Mouse (Mus musculus) lung, adult 18-20 months (tissue): ENCODE measurements at regions not wholly inside any gene's neighbourhood (a gene's known extent, or its start where the extent isn't known, plus 50 kb on each side); places are given as distances from the start of the nearest gene placed in this dataset.
A peak's percentile ranks its signal among the peaks of the same experiment; 100 is the strongest.

Source experiments
- DNase-seq, 2 experiments: peaks; one replicate each; pipeline ENCODE4 v3.0.0; 2022; ENCODE audit warnings: mixed read lengths in 2 of 2

DNA sequence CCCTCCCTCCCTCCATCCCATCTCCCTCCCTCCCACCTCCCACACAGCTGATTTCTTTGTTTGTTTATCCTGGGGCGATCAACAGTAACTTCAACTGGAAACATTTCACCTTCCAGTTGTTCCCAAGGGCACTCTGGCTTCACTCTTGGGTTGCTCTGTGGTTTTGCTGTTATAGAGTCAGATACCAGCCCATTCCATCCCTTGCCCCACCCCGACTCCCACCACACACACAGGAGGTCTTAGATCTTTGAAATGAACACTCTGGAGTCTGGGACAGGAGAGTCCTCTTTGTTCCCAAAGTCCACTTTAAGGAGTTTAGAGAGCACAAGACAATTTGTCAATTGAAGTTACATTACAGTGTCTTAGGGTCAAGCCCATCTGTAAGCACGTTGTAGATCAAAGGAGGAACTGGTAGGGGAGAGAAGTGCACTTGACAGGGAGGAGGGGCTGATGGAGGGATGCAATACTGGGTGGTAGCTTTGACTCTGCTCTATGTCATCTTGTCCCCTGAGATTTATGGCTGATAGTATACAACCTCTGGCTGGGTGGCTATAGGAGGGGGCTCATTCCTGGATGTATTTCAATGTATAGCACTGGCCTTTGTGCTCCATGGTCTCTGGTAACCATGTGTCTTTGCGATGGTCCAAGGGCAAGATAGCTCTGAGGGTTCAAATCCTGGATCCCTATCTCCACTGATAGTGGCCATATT, 313.9 kb downstream of the Glrx3 start:
- DNase-seq, result no peak

DNA sequence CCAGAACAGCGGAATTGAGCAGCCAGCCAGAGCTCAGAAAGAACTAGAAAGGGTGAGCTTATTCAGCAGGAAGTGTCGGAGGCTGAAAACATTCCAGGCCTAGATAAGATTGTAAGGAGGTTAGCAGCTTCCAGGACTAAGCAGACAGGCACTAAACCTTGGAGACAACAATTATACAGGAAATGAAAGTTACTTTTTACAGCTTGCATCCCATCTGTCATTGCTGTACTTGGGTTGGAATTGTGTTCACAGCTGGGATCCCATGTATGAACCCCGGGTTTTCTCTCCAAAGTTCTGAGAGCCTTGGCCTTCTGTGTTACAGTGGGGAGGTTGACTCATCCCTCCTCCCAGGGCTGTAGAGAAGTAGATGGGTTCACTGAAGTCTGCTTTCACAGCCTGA, 328.5 kb downstream of the Glrx3 start:
- DNase-seq, result no peak

DNA sequence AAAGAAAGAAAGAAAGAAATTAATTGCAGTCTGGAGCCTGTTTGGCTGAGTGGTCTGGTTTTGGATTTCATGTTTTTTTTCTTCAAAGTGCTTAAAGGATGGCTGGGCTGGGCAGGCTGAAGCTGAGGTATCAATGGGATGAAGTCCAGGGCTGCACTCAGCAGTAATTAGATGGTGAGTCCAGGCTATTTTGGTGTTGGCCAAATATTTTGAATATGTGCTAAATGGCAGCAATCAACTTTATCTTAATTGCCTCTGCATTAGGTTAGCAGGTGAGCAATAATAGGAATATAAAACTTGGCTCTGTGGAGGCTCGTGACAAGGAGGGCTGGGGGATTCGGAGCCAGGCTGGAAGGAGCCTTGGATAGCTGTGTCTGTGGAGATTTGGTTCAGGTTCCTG, 329.3 kb downstream of the Glrx3 start:
- no peak for DNase-seq

DNA sequence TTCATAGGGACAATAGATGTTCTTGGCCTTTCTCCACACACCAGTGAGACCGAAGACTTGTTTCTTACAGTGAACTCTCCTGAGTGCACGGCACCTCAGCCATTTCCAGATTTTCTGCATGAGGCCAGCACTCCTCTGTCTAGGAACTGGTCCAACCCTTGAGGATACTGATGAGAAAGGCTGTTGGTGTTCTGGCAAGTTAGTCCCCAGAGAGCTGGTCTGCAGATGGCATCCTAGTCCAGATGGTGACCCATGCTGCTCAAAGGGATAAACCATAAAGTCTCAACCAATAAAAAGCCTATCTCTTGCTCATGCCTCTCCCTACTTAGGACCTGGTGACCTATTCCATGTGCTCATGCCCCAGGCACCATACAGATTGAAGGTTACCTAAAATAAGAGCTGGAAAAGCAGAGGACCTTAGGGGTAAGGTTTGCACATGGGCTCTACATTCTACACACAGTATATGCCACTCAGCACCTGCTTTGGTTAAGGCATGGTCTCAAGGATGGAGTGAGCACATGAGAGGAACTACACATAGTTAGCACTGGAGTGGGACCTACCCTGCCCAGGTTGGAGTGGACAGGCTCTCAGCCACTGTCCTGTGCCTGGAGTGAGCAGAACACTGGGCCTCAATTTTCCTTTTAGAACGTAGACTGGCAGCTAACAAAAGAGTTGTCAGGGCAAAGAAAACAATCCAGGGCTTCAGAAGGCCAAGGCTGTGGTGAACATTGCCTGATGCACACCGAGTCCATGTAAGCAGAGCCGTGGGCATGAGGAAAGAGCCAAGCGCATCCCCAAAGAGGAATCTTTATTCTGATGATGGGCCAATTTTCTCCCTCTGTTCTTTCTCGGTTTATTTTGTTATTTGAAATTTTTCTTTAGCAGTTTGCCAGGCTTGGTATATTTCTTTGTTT, 335.9 kb downstream of the Glrx3 start:
- DNase-seq, result no peak

DNA sequence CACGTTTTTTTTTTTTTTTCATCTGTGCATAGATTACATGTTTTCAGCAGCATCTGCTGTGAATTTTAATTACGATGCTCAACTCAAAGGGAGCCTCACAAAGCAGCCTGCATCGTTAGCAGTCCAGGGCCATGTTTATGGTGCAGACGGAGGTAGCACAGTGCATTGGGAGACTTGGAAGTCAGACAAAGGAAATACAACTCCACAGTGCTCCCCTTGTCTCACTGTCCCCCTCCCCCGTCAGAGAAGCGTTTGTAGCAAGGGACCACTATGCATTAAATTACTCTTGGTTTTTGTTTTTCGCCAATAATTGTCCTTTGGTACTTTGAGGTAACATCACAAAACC, 336.5 kb downstream of the Glrx3 start:
- no peak for DNase-seq

DNA sequence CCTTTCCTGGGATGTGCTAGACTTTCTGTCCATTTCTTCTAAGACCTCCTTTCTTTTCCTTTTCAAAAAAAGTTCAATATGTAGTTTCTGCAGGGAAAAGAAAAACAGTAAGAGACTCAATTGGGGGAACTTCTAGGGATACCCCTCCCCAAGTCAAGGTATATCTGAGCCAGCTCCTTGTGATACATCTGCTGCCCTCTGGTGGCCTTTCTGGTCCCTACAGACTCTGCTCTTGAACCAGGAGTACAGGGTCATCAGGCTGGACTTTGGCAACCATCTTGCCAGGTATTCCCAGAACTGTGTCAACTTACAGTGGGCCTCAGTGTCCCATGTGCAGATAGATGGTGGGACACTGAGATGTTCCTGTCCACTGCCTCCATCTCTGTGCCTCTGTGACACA, 346.5 kb downstream of the Glrx3 start:
- peak; percentile 6 to 8 for DNase-seq

DNA sequence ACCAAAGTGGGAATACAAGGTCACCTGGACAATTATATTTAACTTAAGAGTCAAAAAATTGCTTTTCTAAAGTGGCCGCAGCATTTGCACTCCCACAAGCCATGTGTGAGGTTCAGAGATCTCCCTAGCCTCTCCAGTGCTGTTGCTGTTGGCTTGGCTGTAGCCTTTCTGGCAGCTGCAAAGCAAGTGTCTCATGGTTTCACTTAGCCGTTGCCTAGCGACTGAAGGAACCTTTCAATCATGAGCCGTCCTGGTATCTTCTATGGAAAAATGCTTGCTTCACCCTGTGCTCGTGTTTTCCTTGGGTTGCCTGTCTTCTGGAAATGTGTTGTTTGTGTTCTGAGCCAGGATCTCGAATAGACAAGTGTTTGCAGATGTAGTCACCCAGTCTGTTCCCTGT, 367.9 kb downstream of the Glrx3 start:
- DNase-seq, result peak; percentile 1 to 9

DNA sequence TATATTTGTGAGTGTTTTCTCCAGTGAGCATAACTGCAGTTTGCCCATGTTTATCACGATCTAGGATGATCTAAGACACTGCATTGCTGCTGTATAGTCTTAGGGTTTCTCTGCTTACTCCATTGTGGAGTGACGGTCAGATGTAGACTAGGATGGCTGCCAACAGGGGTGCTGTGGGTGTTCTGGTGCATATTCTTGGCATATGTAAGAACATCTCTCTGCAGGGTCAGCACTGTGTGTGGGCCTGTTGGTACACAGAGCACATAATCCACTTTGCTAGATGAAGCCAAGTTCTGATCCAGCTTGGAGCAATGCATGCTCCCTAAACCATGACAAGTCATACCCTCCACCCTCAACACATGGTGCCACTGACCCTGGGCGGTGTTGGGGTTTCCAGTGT, 375.4 kb downstream of the Glrx3 start:
- DNase-seq, result no peak

DNA sequence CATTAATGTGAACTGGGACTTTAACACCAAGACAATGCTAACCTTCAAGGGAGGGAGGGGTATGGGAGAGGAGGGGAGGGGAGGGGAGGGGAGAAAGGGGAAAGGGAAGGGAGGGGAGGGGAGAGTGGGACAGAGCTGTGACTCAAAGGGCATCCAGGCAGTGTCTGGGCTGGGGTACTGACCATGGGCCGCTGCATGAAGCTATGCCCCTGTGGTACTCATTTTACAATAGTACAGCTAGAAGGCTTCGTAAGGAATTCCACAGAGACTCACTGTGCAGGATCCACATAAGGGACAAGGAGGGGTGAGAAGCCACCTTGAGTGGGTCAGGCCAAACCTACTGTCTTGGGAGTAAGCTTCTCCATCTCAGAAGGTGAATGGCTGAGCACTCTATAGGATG, 403.1 kb downstream of the Glrx3 start:
- DNase-seq, result no peak

DNA sequence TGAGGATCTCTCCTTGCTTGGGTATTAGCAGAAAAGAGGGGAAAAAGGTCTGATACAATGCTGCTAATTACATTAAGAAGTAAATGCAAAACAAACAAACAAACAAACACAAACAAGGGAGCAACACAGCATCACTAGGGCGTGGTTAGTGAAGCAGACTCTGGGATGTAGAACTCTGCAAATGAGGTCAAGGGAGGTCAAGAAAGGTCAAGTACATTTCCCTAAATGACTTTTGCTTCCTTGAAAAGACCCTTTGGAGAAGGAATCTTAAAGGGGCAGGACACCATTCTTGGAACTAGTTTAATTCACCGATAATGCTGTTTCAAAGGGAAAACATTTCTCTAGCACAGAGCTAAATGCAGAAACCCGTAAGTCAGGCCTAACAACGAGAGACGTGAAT, 403.6 kb downstream of the Glrx3 start:
- no peak for DNase-seq

DNA sequence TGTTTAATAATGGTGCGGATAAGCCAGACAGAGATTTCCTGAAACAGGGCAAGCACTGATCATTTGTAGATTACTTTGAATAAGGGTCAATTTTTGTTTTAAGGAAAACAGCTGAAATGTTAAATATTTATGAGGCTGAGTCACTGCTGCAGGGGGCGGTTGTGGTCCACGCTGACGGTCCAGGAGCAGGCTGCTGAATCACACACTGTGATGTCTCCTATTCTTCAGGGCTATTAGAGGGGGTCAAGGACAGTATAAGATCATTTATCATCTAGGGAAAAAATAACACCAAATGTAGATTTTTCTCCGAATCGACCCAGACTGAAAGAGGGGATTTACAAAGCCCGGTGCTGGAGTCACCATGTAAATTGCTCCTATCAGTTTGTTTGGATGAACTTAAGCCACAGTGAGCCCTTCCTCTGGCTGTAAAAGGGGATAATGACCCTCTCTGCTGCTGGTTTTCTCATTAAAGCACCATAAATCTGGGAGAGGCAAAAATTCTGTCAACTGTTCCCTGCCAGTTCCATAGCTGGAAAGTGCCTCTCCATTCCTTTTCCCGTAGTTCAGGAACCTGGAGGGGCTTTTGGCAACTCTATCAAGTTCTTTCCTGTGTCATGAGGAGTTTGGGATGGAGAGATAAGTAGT, 404.2 kb downstream of the Glrx3 start:
- DNase-seq, result no peak

DNA sequence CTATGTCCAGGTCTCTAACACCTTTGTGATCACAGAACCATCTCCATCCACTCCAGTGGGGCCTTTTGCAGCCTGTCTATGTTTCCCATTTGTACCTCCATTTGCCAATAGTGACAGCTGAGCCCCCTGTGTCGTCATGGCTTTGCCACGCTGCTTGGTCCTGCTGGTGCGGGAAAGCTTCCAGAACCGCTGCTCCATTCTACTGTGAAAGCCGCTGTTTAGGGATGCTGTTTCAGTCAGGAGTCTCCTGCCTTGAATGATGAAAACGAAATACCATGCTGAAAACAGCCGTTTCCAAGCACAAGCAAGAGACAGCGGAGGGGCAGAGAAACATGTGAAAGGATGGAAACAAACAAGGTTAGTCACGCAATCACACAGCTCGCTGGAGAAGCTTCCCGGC, 410.4 kb downstream of the Glrx3 start:
- DNase-seq, result no peak

DNA sequence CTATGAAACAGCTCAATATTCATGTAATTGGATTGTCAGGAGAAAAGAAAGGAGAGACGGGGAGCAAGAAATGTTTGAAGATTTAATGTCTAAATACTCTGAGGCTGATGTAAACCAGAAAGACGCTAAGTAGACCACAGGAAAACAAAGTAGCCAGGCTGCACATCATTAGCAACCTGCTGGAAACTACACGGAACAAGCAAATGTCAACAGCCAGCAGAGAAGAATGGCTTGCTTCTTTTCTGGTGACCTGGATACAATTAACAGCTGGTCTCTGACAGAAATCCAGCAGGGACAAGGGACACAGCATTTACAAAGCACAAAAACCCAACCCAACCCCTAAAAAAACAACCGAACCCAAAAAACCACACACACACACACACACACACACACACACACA, 413.6 kb downstream of the Glrx3 start:
- no peak for DNase-seq

DNA sequence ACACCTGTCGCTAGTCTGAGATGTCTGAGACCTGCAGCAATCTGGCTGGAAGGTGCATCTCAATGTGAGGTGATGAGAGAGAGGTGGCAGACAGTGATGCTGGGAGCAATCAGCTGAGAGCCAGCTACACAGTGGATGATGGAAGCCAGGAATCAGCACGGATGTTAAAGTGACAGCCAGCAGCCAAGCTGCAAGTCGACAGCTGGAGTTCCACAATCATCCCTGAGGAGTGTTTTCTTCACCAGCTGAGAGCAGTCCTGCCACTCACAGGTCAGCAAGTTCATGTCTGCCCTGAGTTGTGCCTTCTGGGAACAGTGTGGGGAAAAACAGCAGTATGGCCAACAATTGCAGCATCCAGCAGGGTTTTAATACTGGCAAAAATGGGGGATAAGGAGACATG, 422.3 kb downstream of the Glrx3 start:
- DNase-seq, result peak in 1 of 2 experiments; percentile 2

DNA sequence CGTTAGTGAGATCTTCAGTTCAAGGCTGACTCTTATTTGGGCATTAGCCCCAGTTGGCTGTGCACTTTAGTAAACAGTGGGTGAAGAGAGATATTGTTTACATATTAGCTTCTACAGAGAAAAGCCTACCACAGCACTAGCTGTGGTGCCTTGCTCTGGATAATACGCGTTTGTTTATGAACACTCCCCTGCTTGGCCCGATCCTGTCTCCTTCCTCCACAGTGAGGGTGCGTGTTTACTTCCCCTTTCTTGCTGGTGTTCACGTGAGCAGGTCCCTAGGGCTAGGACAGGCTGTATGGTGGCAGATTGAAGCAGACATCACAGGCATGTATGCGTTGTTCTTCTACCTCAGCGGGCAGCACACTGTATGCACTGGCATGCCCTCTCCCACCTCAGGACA, 423.1 kb downstream of the Glrx3 start:
- DNase-seq, result no peak

DNA sequence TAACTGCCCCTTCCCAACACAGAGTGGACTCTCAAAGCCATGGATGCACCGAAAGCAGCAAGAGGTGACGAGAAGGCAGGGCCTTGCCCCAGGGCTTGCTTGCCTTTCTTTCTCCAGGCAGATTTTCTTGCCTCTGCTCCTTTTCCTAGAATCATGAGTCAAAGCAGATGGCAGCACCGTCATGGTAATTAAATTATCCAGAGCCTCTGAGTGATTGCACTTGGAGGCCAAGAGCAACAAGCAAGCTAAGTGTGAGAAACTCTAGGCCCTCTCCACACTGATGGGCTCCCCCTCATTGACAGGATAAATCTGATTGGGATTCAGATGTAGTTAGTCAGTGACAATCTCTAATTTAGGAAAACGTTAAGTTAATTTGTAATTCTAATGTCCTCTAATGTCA, 427.5 kb downstream of the Glrx3 start:
- no peak for DNase-seq

DNA sequence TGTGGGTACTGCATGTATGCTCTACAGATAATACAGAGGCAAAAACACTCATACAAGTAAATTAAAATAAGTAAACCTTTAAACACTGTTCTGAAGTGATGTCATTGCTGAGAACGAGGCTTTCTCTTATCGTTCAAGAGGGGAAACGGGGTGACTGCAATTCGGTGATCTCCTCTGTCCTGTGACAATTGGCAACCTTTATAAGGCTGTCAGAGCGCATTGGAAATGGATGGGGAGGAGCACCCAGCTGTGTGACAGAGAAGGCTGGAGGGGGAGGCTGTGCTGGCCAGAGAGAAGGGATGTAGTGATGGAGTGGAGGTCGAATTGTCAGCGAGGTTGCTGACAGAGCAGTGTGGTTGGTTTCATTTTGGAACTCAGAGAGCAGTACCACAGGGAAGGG, 428.0 kb downstream of the Glrx3 start:
- DNase-seq, result no peak

DNA sequence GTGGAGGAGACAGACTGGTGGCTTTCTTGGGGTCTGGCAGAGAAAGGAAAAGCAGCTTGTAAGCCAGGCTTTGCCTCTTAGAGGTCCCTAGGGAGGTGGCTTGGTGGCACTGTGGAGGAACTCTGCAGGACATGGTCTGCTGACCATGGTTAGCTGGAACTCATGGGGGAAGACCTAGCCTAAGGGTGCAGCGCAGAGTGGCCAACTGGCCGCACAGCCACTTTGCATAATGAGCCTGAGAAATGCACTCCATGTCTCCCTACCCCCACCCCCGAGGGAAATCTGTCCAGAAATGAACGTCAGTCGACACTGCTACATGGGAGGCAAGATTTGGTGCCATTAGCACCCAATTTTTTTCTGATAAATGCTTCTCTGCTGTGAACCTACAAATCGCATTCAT, 429.5 kb downstream of the Glrx3 start:
- DNase-seq, result no peak

DNA sequence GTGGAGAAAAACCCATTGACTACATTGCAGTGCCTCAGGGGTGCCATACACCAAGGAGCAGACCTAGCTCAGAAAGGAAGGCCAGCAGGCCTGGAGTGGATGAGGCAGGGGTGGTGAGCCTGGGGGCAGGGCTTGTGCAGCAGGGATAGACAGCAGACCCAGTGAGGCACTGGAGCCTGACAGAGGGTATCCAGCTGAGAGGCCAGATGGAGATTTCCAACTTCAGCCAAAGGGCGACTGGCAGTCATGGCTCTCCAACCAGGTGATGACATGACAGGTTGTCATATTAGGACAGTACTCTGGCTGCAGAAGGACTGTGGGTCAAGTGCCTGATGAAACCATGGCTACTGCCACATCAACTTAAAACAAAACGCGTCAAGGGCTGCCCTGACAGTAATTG, 431.1 kb downstream of the Glrx3 start:
- DNase-seq, result no peak

DNA sequence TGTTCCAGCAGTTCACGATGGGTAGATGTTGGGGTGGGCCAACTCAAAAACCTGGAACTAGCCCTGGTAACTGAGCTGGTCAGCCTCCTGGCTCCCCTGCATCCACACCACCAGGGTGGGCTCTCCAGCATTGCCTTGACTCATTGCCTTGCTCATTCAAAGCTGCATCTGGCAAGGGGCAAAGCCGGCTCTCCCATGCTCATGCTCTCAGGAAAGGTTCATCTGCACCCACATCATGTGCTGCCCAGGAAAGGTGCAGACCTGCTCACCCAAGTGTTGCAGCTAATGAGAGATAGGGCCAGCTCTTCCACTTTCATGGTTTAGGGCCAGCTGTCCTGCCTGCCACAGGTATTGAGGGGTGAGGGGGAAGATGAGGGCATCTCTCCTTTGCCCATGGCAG, 437.9 kb downstream of the Glrx3 start:
- DNase-seq, result no peak

DNA sequence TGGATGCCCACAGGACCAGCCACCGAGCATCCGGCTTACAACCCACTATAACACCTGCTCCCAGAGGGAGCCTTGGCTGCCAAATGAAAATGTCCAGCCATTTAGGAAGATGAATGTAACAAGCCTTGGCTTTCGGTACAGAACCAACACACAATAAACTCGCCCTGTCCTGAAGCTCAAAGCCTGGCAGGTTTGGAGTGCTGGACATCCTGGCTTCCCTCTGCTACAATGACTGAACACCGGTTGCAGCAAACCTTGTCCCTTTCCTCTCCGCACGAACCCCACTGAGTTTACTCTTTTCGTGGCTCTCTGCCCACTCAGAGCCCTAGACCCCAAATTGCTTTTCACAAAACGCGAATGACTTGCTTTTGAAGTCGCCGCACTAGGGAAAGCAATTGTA, 441.9 kb downstream of the Glrx3 start:
- no peak for DNase-seq

DNA sequence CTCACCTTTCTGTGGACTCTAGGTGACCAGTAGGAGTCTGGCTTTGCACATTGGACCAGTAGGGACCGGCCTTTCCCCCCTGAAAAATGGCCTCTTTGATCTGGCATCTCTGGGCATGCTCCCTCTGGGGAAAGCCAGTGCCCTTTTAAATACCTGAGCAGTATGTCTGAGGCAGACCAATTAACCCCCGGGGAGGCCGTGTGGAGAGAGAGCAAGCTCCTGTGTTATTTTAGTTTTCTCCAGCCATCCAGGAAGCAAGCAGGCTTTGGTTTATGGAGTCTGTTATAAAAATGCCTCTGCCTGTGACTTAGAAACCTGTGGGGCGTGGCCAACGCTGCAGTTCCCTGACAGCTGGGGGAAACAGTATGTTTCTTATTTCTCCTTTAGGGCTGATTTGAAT, 445.5 kb downstream of the Glrx3 start:
- no peak for DNase-seq

DNA sequence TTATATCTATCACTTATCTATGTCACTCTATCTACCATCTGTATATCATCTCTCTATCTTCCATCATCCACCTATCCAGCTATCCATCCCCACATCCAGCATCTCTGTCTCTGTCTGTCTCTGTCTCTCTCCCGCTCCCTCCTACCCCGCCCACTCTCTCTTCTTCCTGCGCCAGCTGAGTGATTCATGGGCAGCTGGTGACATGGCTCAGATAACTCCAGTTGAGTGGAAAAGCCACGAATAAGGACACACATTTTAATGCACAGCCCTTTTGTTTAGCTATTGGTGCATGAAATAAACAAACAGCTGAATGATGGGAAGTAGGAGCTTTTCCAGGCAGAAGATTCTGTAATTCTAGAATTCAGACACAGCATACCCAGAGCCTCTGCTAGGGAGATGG, 446.3 kb downstream of the Glrx3 start:
- no peak for DNase-seq

DNA sequence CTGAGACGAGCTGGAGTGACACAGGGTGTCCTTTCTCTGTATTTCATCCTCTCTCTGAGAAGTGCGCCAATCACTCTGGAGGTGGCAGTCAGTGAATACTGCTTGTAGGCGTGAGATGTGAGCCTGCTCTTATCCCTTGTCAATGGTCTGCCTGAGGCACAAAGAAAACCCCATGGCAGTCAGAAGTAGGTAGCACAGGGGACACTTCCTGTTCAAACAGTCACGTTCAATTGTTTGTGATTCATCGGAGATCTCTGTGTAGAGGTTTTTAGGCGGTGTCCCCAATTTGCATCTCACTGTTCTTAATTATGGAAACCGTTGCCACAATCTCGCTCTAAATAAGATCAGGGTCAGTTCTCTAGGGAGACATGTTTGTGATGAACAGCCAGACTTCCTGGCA, 447.7 kb downstream of the Glrx3 start:
- no peak for DNase-seq
